Mouse (Mus musculus) ES-Bruce4 (cell line): ENCODE measurements around the gene AA467197.

Experiments
- EP300 ChIP-seq: IDR thresholded peaks from 2 replicates; pipeline ENCODE4 v1.6.1; 2011; ENCODE audit warnings: low read depth, low read length; ENCODE audit not compliant: insufficient read depth
- POLR2A ChIP-seq: IDR thresholded peaks from one replicate; pipeline ENCODE4 v1.8.1; 2011; ENCODE audit warnings: low read length; ENCODE audit not compliant: insufficient read depth

- TF ChIP-seq EP300 (no peak), POLR2A (no peak)
Measured at GRCm38 (mm10) chr2:122683641-122684040, 46.9 kb downstream of the AA467197 start.
